Mouse (Mus musculus) CH12.LX (cell line): Measurements from ENCODE around the gene Itih4.

Experiments used
- JUND ChIP-seq: conservative IDR thresholded peaks from 2 replicates; pipeline ENCODE4 v1.6.1; 2011; ENCODE audit warnings: low read depth, low read length, improper control_type of control experiment
- POLR2AphosphoS2 ChIP-seq: IDR thresholded peaks from 2 replicates; pipeline ENCODE4 v1.6.1; 2011; ENCODE audit warnings: low read depth, low read length, improper control_type of control experiment

GRCm38 (mm10) chr14:30837416-30837996 is 48.8 kb upstream of the Itih4 start:
- TF ChIP-seq JUND (no peak), POLR2AphosphoS2 (no peak)
